Mouse (Mus musculus) gastrocnemius, postnatal 25 days (tissue): ENCODE results near the gene Olfr393. TPM values are rescaled to one million over a fixed set of nuclear protein-coding genes. Genes with fewer than 3 reads are reported as not detected.

ENCODE experiments used
- DNase-seq: peaks from one replicate; pipeline ENCODE4 v3.0.0; 2022
- long read RNA-seq, 2 experiments: library from polyadenylated mRNA; stranded (forward); transcript quantifications; one replicate each; pipeline ENCODE4 v2.0.0; 2021
- total RNA-seq, 2 experiments: library from RNA; stranded (reverse); gene quantifications; 1 replicate in 1 of 2; 2 replicates in 1 of 2; pipeline ENCODE4 v1.2.3; 2021

The Olfr393 gene
- not detected for total RNA-seq
- long read RNA-seq, experiment 1 = 0 reads
- long read RNA-seq, experiment 2 = 0 reads

DNA sequence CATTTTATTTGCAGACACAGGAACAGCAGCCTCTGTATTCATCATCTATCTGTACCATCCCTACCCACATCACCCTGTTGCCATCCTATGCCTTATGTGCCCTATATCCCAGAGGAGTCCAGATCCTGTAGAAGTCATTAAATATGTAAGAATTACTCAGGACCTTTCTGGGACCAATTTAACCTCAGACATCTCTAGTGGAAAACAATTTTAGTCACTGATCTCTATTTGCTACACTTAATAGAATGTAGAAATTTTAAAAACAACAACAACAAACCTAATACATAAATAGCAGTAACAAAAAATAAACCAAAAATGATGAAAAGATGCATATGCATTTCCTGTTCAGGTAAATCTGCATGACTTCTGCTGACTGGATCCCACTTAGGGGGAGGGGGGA, at the start of gene Olfr393:
Gene Olfr393 (minus strand): TSS at position 101 of the 400 bp plus-strand sequence.
- no peak for DNase-seq

- no peak for DNase-seq
These were observed 39.4 kb upstream of the Olfr393 start, which contains the start of gene Olfr394 for GRCm38 (mm10) chr11:73890671-73891070. TSS of gene Olfr394 (minus strand) at chr11:73890771.

- no peak for DNase-seq
These were observed 34.3 kb downstream of the Olfr393 start, which contains the start of gene Olfr392 for GRCm38 (mm10) chr11:73816949-73817348. TSS of gene Olfr392 (minus strand) at chr11:73817049.

- no peak for DNase-seq
These were observed 48.3 kb downstream of the Olfr393 start, which contains the start of gene Olfr391-ps for GRCm38 (mm10) chr11:73802952-73803351. TSS of gene Olfr391-ps (minus strand) at chr11:73803052.

Other genes starting within 250 kb of the Olfr393 start
- gene Zfp735, start 162.7 kb downstream of the Olfr393 start, total RNA-seq = not detected
- not detected for gene Olfr389, start 70.7 kb downstream of the Olfr393 start, total RNA-seq
- not detected for gene Olfr390, start 68.5 kb downstream of the Olfr393 start, total RNA-seq
- gene Olfr391-ps, start 48.4 kb downstream of the Olfr393 start, total RNA-seq = not detected
- not detected for gene Olfr392, start 34.4 kb downstream of the Olfr393 start, total RNA-seq
- not detected for gene Olfr394, start 39.3 kb upstream of the Olfr393 start, total RNA-seq
- not detected for gene Olfr395, start 57.8 kb upstream of the Olfr393 start, total RNA-seq
- gene Olfr23, start 85.2 kb upstream of the Olfr393 start, total RNA-seq = not detected
- not detected for gene Olfr397, start 109.4 kb upstream of the Olfr393 start, total RNA-seq
- gene Olfr398, start 139.0 kb upstream of the Olfr393 start, total RNA-seq = not detected
- gene Olfr139, start 205.1 kb upstream of the Olfr393 start, total RNA-seq = not detected
- not detected for gene Olfr399, start 205.2 kb upstream of the Olfr393 start, total RNA-seq
- gene Zfp616, start 218.5 kb upstream of the Olfr393 start, total RNA-seq = not detected